Mouse (Mus musculus) natural killer cell, adult 2 months (primary cell): ENCODE results near the gene Otud7a.
A peak's percentile ranks its signal among the peaks of the same experiment; 100 is the strongest.

Experiments
- DNase-seq, 2 experiments: peaks; one replicate each; pipeline ENCODE4 v3.0.0; 2022; ENCODE audit warnings: low spot score in 2 of 2

Gene Otud7a

DNA sequence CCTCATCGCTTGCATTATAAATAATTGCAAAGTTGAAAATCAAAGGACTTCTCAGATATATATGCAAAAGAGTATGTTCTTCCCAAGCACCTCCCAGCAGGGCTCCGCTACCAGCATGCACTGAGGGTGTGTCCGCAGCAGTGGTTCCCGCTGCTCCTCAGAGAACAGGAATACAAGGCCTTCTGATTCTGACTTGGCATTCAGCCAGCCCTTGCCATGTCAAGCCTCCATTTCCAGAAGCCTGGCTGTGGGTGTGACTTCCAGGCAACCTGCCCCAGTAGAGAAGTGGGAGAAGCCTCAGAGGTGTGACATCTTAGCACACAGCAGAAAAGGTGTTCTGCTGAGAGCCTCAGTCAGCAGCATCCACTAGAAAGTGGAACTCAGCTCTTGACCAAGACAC, 253.4 kb downstream of the Otud7a start:
- DNase-seq = no peak

DNA sequence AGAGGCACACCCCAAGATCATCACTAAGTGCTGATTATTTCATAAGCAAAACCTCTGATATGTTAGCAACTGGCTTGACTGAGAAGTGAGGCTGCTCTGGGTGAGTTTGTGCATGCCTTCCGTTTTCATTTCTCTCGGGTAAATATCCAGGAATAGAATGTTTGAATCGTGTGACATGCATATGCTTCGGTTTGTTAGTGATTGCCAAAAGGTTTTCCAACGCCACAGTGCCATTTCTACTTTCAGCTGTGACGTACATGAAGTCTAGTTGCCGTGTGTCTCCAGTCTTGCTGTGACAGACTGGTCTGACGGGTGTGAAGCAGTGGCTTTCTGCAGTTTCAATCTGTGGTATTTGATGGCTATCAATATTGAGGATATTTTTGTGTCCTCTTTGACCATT, 273.4 kb downstream of the Otud7a start:
- DNase-seq = no peak

DNA sequence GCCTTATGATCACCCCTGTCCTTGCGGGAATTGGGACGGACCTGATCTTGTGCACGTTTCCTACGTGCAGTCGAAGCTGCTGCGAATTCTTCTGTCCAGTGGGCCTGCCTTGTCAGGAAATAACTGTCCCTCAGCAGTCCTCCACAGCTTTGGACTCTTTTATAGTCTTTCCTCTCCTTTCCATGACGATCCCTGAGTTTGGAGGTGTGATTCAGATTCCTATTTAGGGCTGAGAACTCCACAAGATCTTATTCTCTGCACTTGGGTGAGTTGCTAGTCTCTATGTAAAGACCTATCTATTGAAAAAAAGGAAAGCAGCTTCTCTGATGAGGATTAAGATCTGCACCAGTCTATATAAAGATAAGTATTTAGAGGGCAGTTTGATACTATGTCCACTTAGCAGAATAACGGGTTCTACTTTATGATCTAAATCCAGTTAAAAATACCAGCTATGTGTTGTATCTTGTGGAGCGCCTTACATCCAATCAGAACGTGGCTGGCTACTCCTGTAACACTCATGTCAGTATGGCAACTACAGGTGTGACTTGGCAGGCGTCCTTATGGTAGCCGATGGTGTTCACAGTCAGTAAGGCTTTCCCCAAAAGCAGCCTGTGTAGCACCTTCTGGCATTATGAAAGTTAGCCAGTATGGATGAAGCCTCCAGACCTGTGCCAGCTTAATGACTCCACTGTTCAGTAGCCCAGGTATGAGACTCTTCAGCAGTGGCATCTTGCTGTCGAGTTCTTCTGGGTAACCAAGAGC, 274.8 kb downstream of the Otud7a start:
- no peak for DNase-seq

DNA sequence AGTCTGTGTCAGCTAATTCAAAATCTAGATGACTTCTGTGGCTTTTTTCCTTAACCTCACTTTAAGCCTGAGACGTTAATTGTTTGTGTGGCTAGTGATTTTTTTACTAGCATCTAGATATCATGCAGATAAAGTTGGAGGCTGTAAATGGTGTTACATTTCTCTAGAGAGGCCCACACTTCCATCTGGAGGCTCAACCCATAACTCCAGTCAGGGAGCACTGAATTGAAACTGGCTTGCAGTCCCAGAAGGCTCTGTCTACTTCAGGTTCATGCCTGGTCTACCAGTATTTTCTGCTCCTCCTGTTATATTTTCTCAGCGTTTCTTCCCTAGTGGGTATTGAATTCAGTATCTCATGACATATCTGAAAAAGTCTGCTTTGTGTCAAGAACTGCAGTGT, 276.1 kb downstream of the Otud7a start:
- DNase-seq = no peak

DNA sequence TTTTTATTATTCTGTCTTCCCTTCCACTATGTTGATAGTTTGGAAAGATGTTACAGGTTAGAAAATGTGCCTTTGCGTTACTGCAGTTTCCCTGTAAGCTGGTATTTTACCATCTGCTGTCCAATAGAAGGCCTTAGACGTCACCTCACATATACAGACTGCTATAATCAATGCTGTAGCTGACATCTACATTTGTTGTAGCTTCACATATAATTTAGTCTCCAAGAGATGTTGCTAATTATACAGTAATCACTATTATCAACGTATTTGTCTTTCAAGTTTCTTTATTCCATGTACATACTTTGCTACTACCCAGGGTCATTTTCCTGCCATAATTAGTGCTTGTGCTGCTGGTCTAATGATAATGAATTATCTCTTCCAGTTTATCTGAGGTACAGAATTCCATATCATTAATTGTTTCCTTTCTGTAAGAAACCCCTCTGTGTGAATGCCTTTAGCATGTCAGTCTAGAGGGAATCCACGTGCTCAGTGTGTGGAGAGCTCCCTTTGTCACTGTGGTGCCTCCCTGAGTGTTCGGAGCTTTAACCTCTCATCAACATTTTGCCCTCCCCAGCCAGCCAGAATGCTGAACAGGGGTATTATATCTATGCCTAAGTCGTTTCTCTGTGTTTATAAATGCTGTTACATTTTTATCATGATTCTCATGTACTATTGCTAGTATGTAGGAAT, 280.6 kb downstream of the Otud7a start:
- DNase-seq = no peak

DNA sequence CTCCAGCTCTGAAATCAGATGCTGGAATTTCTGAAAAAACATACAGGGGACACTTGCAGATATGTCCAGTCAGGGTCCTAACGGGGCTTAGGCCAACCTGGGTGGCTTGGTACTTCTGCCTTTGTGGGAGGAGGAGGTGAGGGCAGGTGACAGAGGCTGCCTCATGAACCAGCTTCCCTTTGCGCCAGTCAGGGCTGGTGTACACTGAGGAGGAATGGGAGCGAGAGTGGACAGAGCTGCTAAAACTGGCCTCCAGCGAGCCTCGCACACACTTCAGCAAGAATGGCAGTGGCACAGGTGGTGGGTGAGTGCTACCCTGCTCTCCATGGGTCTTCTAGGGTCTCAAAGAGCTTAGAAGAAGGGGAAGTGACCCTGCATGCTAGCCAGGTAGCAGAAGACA, 285.1 kb downstream of the Otud7a start:
- DNase-seq = no peak

DNA sequence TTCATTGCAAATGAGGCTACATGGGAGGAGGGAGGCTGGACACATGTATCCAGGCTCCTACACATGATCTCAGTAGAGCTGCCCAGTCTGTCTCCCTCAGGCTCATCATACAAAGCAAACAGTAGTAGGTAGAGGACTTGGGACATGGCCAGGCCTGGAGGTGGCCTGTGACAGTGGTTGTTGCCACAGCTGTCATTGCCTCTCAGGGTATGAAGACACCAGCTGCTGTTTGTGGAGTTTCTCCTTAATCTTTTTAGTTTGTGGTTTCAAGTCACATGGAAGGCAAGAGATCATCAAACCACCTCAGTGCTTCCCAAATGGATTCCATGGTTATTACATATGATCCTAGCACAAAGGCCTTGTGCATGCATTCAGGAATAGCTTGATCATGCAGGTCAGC, 285.5 kb downstream of the Otud7a start:
- no peak for DNase-seq

DNA sequence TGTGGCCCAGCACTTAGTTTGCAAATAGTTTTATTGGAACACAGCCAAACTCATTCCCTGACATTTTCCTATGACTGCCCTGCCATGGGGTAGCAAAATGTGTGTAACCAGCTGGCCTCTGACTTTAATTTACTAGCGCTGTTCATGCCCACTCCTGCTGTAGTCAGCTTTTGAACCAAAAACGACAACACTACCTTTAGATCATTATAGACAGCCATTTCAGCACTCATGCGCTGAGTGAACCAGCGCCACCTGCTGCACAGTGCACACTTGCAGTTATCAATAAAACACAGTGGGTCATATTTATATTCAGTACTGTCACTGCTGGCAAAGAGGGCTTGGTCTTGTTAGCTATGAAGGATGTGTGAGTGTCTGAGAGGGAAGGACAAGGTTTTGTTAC, 293.2 kb downstream of the Otud7a start:
- no peak for DNase-seq

DNA sequence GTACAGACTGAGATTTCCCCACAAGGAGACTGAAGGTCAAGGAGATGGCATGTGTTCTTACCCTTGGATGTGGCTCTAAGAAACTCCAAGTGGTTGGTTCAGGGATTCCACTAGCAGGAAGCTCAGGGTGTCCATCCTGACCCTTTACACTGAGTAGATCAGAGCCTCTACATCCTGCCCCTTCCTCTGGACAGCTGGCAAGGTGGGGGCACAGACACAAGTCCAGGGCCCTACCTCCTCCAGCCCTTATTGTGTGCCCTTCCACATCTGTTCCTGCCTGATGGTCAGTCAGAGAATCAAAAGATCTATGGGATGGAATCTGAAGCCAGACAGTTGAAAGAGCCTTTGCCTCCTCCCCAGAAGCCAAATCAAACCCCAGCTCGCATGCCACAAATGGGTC, 293.6 kb downstream of the Otud7a start:
- DNase-seq = no peak

DNA sequence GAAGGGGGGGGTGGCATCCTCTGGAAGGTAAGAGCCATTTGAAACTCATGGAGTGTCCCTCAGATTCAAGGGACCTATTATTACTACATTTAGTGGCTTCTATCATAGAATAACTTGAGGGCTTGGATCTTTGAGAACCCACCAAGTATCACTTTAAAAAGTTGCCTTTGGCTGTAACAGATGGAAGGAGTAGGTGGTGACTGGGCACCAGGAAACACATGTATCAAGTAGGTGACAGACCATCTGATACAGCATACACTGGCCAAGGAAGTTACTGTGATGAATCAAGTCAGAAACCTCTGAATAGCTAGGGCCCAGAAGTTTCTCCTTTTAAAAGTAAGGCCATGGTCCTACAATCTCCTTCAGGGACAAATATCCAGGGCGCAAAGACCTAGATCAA, 298.6 kb downstream of the Otud7a start:
- no peak for DNase-seq

DNA sequence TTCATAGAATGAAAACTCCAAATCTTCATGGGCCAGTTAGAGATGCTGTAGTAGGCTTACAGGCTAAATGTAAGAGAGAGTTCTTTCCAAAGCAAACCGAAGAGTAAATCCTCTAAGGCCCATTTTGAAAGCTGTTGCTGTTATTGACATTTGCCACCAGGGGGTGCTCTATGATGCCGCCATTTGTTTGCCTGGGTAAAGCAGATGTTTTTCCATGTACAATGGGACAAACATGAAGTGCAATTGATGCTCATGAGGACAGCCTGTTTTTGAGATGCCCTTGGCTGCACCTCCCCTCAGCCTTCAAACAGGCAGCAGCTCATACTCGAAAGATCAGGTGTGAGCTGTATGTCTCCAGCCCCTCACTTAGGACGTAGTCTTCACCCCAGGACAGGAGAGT, 307.5 kb downstream of the Otud7a start:
- DNase-seq = peak; percentile 42 to 51

DNA sequence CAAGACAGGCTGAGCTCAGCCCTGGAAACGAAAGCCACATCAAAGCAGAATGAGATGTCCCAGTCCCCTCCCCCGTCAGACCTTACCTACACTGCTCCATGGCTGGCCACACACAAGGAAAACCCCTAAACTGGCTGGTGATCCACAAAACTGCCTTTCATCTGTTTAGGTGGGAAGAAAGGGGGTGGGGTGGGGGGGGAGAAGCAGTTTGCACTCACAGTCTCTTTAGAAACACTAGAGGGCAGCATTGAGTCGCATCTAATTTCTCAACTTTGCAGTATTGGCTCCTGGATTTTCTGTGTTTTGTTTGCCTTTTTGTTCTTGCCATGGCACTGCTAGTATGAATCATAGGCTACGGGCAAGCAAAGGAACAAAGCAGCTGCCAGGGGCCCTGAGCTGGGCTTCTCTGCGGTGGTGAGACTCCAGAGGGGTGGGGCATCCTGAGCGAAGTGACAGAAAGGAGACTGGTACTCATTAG, 308.8 kb downstream of the Otud7a start:
- peak; percentile 45 to 47 for DNase-seq

DNA sequence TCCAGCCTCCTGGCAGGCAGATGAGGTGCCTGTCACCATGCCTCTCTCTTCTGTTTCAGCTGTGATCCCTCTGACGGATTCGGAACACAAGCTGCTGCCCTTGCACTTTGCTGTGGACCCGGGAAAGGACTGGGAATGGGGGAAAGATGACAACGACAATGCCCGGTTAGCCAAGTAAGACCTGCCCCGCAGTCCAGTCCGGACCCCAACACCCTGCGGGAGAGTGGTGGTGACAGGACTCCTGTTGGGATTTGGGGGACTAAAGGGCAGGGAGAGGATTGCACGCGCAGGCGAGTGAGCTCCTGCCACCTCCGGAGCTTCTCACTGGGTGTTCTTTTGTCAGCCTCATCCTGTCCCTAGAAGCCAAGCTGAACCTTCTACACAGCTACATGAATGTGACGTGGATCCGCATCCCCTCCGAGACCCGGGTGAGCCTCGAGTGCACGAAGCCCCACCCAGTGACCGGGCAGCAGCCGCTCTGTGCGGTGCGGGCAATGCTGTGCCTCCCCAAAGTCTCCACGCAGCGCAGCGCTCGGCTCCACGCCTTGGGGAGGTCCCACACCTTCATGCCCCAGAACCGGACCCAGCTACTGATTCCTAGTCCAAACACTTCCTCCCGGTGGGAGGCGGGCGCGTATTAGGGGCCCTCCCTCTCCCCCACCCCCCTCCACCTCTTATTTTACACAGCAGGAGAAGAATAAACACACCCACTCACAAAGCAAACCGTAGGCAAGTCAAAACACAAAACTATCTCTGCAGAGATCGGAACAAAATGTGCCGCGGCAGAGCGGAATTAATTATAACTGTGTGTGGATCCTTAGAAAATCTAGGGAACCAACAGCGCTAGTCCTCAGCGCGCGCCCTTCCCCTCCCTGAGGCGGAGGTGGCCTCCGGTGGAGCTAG, 310.3 kb downstream of the Otud7a start:
- peak; percentile 11 to 21 for DNase-seq

DNA sequence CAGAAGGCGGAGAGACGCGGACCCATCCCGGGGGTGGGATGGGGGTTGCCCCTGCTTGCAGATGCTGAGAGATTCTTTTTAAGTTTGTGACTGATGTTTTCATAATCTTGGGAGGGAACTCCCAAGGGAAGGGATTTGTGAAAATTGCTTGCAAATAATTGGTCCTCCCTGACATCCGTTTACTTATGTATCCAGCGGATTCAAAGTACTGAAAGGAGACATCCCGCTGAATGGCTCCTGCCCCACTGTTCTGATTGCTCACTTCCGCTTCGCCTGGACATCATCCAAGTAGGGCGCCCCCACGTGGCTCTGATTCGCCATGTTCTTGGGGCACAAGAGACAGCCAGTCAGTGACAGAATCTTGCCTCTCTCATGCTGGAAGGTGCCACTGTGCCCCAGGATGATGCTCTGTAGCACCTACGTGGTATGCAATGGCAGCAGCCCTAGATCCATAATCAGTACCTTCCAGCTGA, 311.0 kb downstream of the Otud7a start:
- DNase-seq = peak; percentile 72 to 82

DNA sequence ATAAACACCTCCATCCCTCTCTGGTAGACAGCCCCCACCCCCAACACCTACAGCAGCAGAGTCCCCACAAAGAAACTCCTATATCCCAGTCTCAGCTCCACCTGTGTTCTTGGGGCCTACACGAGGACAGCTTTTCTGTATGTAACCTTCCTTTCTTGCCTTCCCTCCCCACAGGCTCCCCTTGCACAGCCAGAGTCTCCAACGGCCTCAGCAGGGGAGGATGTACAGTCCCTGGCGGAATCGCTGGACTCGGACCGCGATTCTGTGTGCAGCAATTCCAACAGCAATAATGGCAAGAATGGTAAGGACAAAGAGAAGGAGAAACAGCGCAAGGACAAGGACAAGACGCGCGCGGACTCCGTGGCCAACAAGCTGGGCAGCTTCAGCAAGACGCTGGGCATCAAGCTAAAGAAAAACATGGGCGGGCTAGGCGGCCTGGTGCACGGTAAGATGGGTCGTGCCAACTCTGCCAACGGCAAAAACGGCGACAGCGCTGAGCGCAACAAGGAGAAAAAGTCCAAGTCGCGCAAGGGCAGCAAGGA, 312.7 kb downstream of the Otud7a start:
- DNase-seq = no peak

DNA sequence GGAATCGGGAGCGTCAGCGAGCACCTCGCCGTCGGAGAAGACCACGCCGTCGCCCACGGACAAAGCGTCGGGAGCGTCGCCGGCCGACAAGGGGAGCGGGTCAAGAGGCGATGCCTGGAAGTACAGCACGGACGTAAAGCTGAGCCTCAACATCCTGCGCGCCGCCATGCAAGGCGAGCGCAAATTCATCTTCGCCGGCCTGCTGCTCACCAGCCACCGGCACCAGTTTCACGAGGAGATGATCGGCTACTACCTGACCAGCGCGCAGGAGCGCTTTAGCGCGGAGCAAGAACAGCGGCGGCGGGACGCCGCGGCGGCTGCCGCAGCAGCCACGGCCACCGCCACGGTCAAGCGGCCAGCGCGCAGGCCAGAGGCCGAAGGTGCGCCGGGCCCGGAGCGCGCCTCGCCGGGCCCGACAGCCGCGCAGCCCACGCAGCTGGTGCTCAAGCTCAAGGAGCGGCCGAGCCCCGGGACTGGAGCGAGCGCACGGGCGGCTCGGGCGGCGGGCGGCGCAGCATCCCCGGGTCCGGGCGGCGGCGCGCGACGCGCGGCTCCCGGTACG, 313.2 kb downstream of the Otud7a start:
- no peak for DNase-seq

DNA sequence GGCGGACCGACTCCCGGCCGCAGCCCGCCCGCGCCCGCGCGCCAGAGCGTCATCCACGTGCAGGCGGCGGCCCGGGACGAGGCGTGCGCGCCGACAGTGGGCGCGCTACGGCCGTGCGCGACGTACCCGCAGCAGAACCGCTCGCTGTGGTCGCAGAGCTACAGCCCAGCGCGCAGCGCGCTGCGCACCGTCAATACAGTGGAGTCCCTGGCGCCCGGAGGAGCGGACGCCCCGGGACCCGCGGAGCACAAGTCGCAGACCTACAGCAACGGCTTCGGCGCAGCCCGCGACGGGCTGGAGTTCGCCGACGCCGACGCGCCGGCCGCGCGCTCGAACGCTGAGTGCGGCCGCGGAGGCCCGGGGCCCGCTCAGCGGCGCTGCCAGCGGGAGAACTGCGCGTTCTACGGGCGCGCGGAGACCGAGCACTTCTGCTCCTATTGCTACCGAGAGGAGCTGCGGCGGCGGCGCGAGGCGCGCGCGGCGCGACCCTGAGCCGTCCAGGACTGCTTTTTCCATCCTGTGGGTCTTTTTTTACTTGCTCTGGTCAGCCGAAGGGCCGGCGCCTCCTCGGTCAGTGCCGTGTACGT, 313.8 kb downstream of the Otud7a start:
- no peak for DNase-seq

DNA sequence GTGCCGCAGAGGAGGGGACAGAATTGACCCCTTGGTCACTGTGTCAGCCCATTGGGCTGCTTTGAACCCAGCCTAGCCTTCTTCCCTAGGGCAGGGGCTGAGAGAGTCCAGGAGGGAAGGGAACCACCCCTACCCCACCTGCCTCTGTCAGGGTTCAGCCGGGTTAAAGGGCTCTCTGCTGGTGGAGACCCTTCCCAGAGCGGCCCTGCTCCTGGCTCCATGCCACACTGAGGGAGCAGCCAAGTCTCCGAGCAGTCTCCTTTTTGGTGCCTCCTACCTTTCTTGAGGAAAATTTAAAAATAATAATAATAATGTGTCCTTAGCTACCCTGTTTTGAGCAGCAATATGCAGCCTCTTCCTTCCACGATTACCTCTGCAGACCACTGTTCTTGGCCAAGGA, 315.1 kb downstream of the Otud7a start:
- DNase-seq = no peak

DNA sequence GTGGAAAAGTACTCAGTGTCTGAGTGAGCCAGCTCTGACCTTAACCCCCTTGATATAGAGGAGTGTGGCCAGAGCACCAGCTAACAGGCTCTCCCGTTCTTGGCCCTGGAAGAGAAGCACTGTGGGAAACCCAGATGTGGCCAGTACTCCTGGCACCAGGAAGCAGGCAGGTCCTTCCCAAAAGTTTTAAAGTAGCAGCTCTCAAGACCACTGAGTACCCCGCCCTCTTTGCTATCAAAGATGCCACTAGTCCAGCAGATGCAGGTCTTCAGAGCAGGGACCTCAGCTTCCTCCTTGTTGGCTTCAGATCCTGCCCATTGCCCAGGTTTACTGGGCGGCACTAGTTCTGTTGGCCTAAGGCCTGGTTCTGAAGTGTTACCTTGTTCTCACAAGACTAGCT, 318.0 kb downstream of the Otud7a start:
- no peak for DNase-seq

DNA sequence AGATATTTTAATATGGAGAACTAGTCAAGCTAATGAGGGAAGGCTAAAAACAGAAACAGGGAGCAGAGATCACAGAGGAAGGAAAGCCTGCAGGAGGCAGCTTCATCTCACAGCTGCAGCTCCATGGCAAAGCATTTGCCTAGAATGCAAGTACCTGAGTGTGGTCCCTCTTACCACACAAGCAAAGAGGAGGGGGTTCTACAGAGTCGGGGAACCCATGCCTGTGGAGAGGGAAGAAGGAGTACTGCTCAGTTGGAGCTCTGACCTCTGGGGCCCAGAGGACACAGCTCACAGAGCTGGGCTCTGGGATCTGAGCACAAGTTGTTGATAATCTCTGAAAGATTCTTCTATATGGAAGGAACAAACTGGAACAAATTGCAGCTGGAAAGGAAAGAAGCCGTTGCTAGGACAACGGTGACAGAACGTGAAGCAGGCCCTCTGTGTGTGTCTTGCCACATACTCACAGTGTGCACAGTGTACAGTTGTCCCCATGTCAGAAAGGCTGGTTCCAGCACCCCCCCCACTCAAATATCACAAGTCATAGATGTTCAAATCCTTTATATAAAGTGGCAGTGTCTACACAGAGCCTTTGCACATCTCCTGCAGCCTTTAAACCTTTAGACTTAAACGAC, 324.0 kb downstream of the Otud7a start:
- no peak for DNase-seq

DNA sequence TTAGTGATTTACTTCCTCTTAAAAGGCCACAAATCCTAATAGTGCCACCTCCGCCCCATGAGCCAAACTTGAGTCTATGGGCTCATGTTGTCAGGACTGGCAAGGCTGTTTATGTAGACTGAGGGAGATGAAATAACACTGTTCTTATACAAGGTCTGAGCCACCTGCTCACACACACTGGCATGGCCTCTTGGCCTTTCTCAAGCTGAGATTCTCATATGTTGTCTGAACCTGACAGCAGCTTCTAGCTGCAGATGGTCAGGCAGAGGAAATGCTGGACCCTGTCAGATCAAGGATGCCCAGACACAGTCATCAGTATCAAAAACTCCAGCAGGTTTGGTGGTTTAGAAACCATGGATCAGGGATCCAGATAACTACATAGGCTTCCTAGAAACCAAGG, 328.7 kb downstream of the Otud7a start:
- no peak for DNase-seq
